11 mouse cellular contexts compared by ENCODE assay signal in genomic region chr5:122060767-122061333, GRCm38 (mm10). TPM values are rescaled to one million over a fixed set of nuclear protein-coding genes. Genes with fewer than 3 reads are reported as not detected.
DNase-seq lines count a peak whose midpoint lies in the region; ATAC-seq and TF ChIP-seq lines count a peak whose summit lies in the region.
"Had no signal": no experiment of that assay in that cellular context is flagged by ENCODE, and none has a peak within 500 bp of the region (broad histone marks: within the 10 kb centered on the region; RNA-seq: fewer than 3 reads in every experiment).

No protein-coding gene starts in this region.

- peaks cover 9% of the 10 kb centered on the region for H3K9me3 ChIP-seq in hindbrain, embryonic 10.5 days
- H3K9me3 ChIP-seq in hindbrain, embryonic 14.5 days (ENCODE audit: control insufficient read depth, low read length): 0 out of 2 replicates have a peak, but pooled peaks cover 4% of the 10 kb centered on the region
- no peaks in the 10 kb centered on the region for H3K9me3 ChIP-seq in MEL (replicated peaks; ENCODE audit: insufficient read depth, low read length)

- H3K9ac ChIP-seq in hindbrain, embryonic 14.5 days: no peak overlapping the region
- peak overlapping the region; percentile 66 for H3K9ac ChIP-seq in MEL (ENCODE audit: control insufficient read depth, low read depth, low read length, poor library complexity, severe bottlenecking)

- 17% methylated on average over 12 of the region's 12 CpGs for WGBS in hindbrain, embryonic 10.5 days
- 29% methylated on average over 10 of the region's 12 CpGs for WGBS in hindbrain, embryonic 14.5 days

- TF ChIP-seq RAD21 in MEL (IDR thresholded peaks at IDR 0.05; ENCODE audit: low read depth, low read length): no peak

- ATAC-seq in hindbrain, embryonic 14.5 days (ENCODE audit: low FRiP score): no peak

- no peaks in the 10 kb centered on the region for H3K79me2 ChIP-seq in MEL (ENCODE audit: control insufficient read depth, insufficient read depth, low read length, poor library complexity)

- H3K36me3 ChIP-seq in hindbrain, embryonic 10.5 days: no peaks in the 10 kb centered on the region
- no peaks in the 10 kb centered on the region for H3K36me3 ChIP-seq in hindbrain, embryonic 14.5 days (replicated peaks; ENCODE audit: control insufficient read depth, insufficient read depth)
- no peaks in the 10 kb centered on the region for H3K36me3 ChIP-seq in MEL (ENCODE audit: control insufficient read depth in 1 of 2, insufficient read depth in 2 of 2, low read length in 2 of 2)

- peak overlapping the region; percentile 81 for H3K27ac ChIP-seq in hindbrain, embryonic 10.5 days
- H3K27ac ChIP-seq in hindbrain, embryonic 14.5 days: no peak overlapping the region
- H3K27ac ChIP-seq in MEL (ENCODE audit: control insufficient read depth, low read depth, low read length): peak overlapping the region; percentile 37

- peaks cover 19% of the 10 kb centered on the region for H3K27me3 ChIP-seq in hindbrain, embryonic 10.5 days (ENCODE audit: insufficient read depth, poor library complexity, severe bottlenecking)
- 0 out of 2 replicates have a peak, but pooled peaks cover 4% of the 10 kb centered on the region for H3K27me3 ChIP-seq in hindbrain, embryonic 14.5 days (ENCODE audit: control insufficient read depth, insufficient read depth, low read length)
- H3K27me3 ChIP-seq in MEL (ENCODE audit: control insufficient read depth in 1 of 2, insufficient read depth in 2 of 2, low read length in 2 of 2): no peaks in the 10 kb centered on the region

- no peak overlapping the region; the same call in 1 of the 2 replicates for H3K4me2 ChIP-seq in hindbrain, embryonic 14.5 days (replicated peaks)

- peak in 1 of 2 experiments; percentile 41; a peak in 1 of 4 replicates for TF ChIP-seq POLR2A in MEL (IDR thresholded peaks at IDR 0.05; ENCODE audit: control insufficient read depth in 1 of 2, insufficient read depth in 1 of 2, low read depth in 1 of 2, low read length in 2 of 2, poor library complexity in 1 of 2)

- DNase-seq in hindbrain, embryonic 10.5 days (ENCODE audit: low spot score): peak; percentile 61
- no peak for DNase-seq in hindbrain, embryonic 14.5 days (ENCODE audit: low spot score)
- DNase-seq in 3T3-L1 (ENCODE audit: low read depth, low spot score) (peak; percentile 17), MEL (ENCODE audit: low read depth, low spot score) (peak; percentile 94), liver (peak; percentile 29)
- no peak for DNase-seq in layer of hippocampus, adult 18-20 months (ENCODE audit: low spot score in 2 of 2)
- no peak for DNase-seq in adrenal gland, adult 18-20 months (ENCODE audit: low spot score in 2 of 2)
- no peak for DNase-seq in spleen, adult 12 weeks (ENCODE audit: low spot score)
- DNase-seq: cerebellum, adult 8-10 months; left cerebral cortex, postnatal 4 days; thymus, adult 18-20 months had no signal

- H3K4me3 ChIP-seq in hindbrain, embryonic 10.5 days: peak overlapping the region; percentile 39
- H3K4me3 ChIP-seq in hindbrain, embryonic 14.5 days (replicated peaks; ENCODE audit: low read length): no peak overlapping the region
- H3K4me3 ChIP-seq in MEL (ENCODE audit: control insufficient read depth in 1 of 2, insufficient read depth in 1 of 2, low read depth in 2 of 2, low read length in 2 of 2): peak overlapping the region; percentile 73 to 80

- peaks cover 31% of the 10 kb centered on the region for H3K4me1 ChIP-seq in hindbrain, embryonic 10.5 days (replicated peaks)
- H3K4me1 ChIP-seq in hindbrain, embryonic 14.5 days (replicated peaks; ENCODE audit: control insufficient read depth, insufficient read depth, low read length): no peaks in the 10 kb centered on the region; the same call in 1 of the 2 replicates
- H3K4me1 ChIP-seq in MEL (ENCODE audit: control insufficient read depth in 1 of 2, insufficient read depth in 2 of 2, low read length in 2 of 2): peaks cover 2 to 4% of the 10 kb centered on the region in 2 experiments; a peak in 1 of 4 replicates

- no peak for TF ChIP-seq CTCF in MEL (IDR thresholded peaks at IDR 0.05 in 2 of 3, conservative IDR thresholded peaks at IDR 0.05 in 1 of 3; ENCODE audit: control insufficient read depth in 1 of 3, insufficient read depth in 1 of 3, low read depth in 2 of 3, low read length in 3 of 3, poor library complexity in 1 of 3, severe bottlenecking in 1 of 3)

- peak in 1 of 2 experiments; percentile 6; a peak in 1 of 4 replicates for TF ChIP-seq EP300 in MEL (IDR thresholded peaks at IDR 0.05; ENCODE audit: low read depth in 1 of 2, low read length in 2 of 2)

TF ChIP-seq in MEL, 35 proteins besides CTCF, POLR2A, EP300 and RAD21 (continues in another document):
- TF ChIP-seq MAX (IDR thresholded peaks at IDR 0.05; ENCODE audit: low read length): peak; percentile 79
- TF ChIP-seq MAZ (IDR thresholded peaks at IDR 0.05; ENCODE audit: low read depth, low read length): peak; percentile 81; the same call in 1 of the 2 replicates
- TF ChIP-seq GATA1 (IDR thresholded peaks at IDR 0.05; ENCODE audit: low read depth, low read length): no peak
- TF ChIP-seq SMC3 (IDR thresholded peaks at IDR 0.05; ENCODE audit: low read depth, low read length): no peak
- TF ChIP-seq BHLHE40 (IDR thresholded peaks at IDR 0.05; ENCODE audit: borderline replicate concordance, low read depth, low read length): no peak
- TF ChIP-seq KAT2A (conservative IDR thresholded peaks at IDR 0.05; ENCODE audit: low read depth, low read length): no peak; the same call in 1 of the 2 replicates
- TF ChIP-seq ZNF384 (IDR thresholded peaks at IDR 0.05; ENCODE audit: low read depth, low read length): no peak
- no peak for TF ChIP-seq UBTF (IDR thresholded peaks at IDR 0.05; ENCODE audit: borderline replicate concordance, insufficient read depth, low read depth, low read length)
- TF ChIP-seq RCOR1 (IDR thresholded peaks at IDR 0.05; ENCODE audit: low read depth, low read length): no peak
- TF ChIP-seq GABPA (IDR thresholded peaks at IDR 0.05; ENCODE audit: low read depth, low read length): no peak
- no peak for TF ChIP-seq MAFK (IDR thresholded peaks at IDR 0.05; ENCODE audit: borderline replicate concordance, low read depth, low read length)
- TF ChIP-seq MXI1 (IDR thresholded peaks at IDR 0.05; ENCODE audit: low read depth, low read length): no peak
- no peak for TF ChIP-seq MYC (IDR thresholded peaks at IDR 0.05; ENCODE audit: low read depth, low read length)
- no peak for TF ChIP-seq CHD1 (IDR thresholded peaks at IDR 0.05; ENCODE audit: low read depth, low read length)
- TF ChIP-seq ETS1 (IDR thresholded peaks at IDR 0.05; ENCODE audit: low read depth, low read length): 0 out of 2 replicates have a peak, but pooled peaks have one; percentile 6
- TF ChIP-seq POLR2AphosphoS2 (IDR thresholded peaks at IDR 0.05; ENCODE audit: low read length): 0 out of 2 replicates have a peak, but pooled peaks have one; percentile 33
- TF ChIP-seq CHD2 (IDR thresholded peaks at IDR 0.05; ENCODE audit: low read length): peak; percentile 60
- TF ChIP-seq JUND (IDR thresholded peaks at IDR 0.05; ENCODE audit: low read depth, low read length): no peak
- TF ChIP-seq MYB (IDR thresholded peaks at IDR 0.05; ENCODE audit: low read depth, low read length): no peak
- no peak; the same call in 1 of the 2 replicates for TF ChIP-seq TCF12 (IDR thresholded peaks at IDR 0.05; ENCODE audit: low read depth, low read length)
- no peak for TF ChIP-seq NRF1 (IDR thresholded peaks at IDR 0.05; ENCODE audit: insufficient read depth, low read depth, low read length, poor library complexity, severe bottlenecking)
- TF ChIP-seq SIN3A (IDR thresholded peaks at IDR 0.05; ENCODE audit: low read length): no peak; the same call in none of the 2 replicates
- TF ChIP-seq ZMIZ1 (IDR thresholded peaks at IDR 0.05; ENCODE audit: low read depth, low read length): 0 out of 2 replicates have a peak, but pooled peaks have one; percentile 63
- TF ChIP-seq TBP (IDR thresholded peaks at IDR 0.05; ENCODE audit: low read depth, low read length): no peak
- TF ChIP-seq HCFC1 (IDR thresholded peaks at IDR 0.05; ENCODE audit: low read depth, low read length): peak; percentile 82
- TF ChIP-seq USF2 (IDR thresholded peaks at IDR 0.05; ENCODE audit: borderline replicate concordance in 1 of 2, insufficient read depth in 1 of 2, low read depth in 1 of 2, low read length in 2 of 2): peak; percentile 81 to 97
- no peak for TF ChIP-seq ZKSCAN1 (IDR thresholded peaks at IDR 0.05; ENCODE audit: low read depth, low read length)
- TF ChIP-seq MEF2A (IDR thresholded peaks at IDR 0.05; ENCODE audit: extremely low read depth, insufficient replicate concordance, low read depth, low read length, poor library complexity, severe bottlenecking): no peak
- TF ChIP-seq E2F4 (IDR thresholded peaks at IDR 0.05; ENCODE audit: borderline replicate concordance, low read depth, low read length): no peak
- TF ChIP-seq POLR2AphosphoS5 (IDR thresholded peaks at IDR 0.05; ENCODE audit: borderline replicate concordance, low read depth, low read length): no peak
- TF ChIP-seq USF1 (IDR thresholded peaks at IDR 0.05; ENCODE audit: low read depth, low read length): peak; percentile 97
- TF ChIP-seq NELFE (IDR thresholded peaks at IDR 0.05; ENCODE audit: low read depth, low read length): peak; percentile 56
- TF ChIP-seq TAL1 (IDR thresholded peaks at IDR 0.05; ENCODE audit: low read length): no peak

RNA-seq across cellular contexts. Expression of gene Cux2, which starts 10.9 kb away (rescaled TPM):
- 4.5 and 12.0 TPM in 2 replicates for polyA plus RNA-seq in hindbrain, embryonic 10.5 days (2016; fragmentation: Nextera tagmentation; extraction: Ambion mirVana)
- polyA plus RNA-seq in hindbrain, embryonic 14.5 days (2014; fragmentation: Nextera tagmentation; extraction: Ambion mirVana): 25.5 and 28.1 TPM in 2 replicates
- 1.2 and 1.4 TPM in 2 replicates for total RNA-seq in MEL (2012; rRNA removed)
- 1 to 10 TPM in 1 of 2 experiments, not detected in 1; 3.5 TPM for polyA plus RNA-seq in MEL (2012; ENCODE audit: insufficient read depth in 1 of 2, insufficient read length in 2 of 2, low read depth in 1 of 2, low replicate concordance in 2 of 2, missing spikeins in 1 of 2)
- 10 to 100 TPM; 30.8 to 31.3 TPM for total RNA-seq in layer of hippocampus, adult 18-20 months (2021)
- total RNA-seq in adrenal gland, adult 18-20 months (2021): 10 to 100 TPM; 11.4 to 15.0 TPM

RNA-seq across cellular contexts. Expression of gene Myl2, which starts 39.9 kb away (rescaled TPM):
- 0.59 and 1.4 TPM in 2 replicates for polyA plus RNA-seq in hindbrain, embryonic 10.5 days (2016; fragmentation: Nextera tagmentation; extraction: Ambion mirVana)
- polyA plus RNA-seq in hindbrain, embryonic 14.5 days (2014; fragmentation: Nextera tagmentation; extraction: Ambion mirVana): 0.80 and 0.86 TPM in 2 replicates
- total RNA-seq in MEL (2012; rRNA removed): 0.35 and 0.75 TPM in 2 replicates
- under 1 TPM in 1 of 2 experiments, not detected in 1; 0.54 TPM for polyA plus RNA-seq in MEL (2012; ENCODE audit: insufficient read depth in 1 of 2, insufficient read length in 2 of 2, low read depth in 1 of 2, low replicate concordance in 2 of 2, missing spikeins in 1 of 2)
- total RNA-seq in layer of hippocampus, adult 18-20 months (2021): 1 to 10 TPM; 1.1 to 2.2 TPM
- total RNA-seq in adrenal gland, adult 18-20 months (2021): not detected
- total RNA-seq: left cerebral cortex, postnatal 4 days had no signal

Comparison
In these comparisons a context has a peak if more than half of its experiments do, and no peak if none do; other contexts are left out.
1. DNase-seq: peak in hindbrain, embryonic 10.5 days (single experiment), 3T3-L1 (single experiment), MEL (single experiment) and liver (single experiment); none in hindbrain, embryonic 14.5 days (single experiment), layer of hippocampus, adult 18-20 months (0 of 2), adrenal gland, adult 18-20 months (0 of 2) and spleen, adult 12 weeks (single experiment).